Mouse (Mus musculus) kidney, postnatal 0 days (tissue): ENCODE data around the gene Lin9. TPM values are rescaled to one million over a fixed set of nuclear protein-coding genes. Genes with fewer than 3 reads are reported as not detected.

Experiments used
- ATAC-seq: fragments of 200-750 bp; cut with Nextera tagmentation; replicated peaks from 2 replicates; pipeline ENCODE4 v1.8.0; 2017; ENCODE audit warnings: low read depth, moderate number of reproducible peaks, moderate TSS enrichment, moderate library complexity; ENCODE audit not compliant: low FRiP score
- DNase-seq: peaks from one replicate; pipeline ENCODE4 v3.0.0-alpha.2; 2016; ENCODE audit warnings: low spot score
- H3K27ac ChIP-seq: fragments of 300-500 bp; sonication (generic); 2 replicates; pipeline ENCODE4 v1.5.1; 2014; ENCODE audit warnings: mild to moderate bottlenecking
- H3K27me3 ChIP-seq: fragments of 300-500 bp; sonication (generic); 2 replicates; pipeline ENCODE4 v1.6.1; 2014; ENCODE audit warnings: low read length, mixed read lengths; ENCODE audit not compliant: insufficient read depth
- H3K36me3 ChIP-seq: fragments of 300-500 bp; sonication (generic); 2 replicates; pipeline ENCODE4 v1.6.1; 2014; ENCODE audit warnings: low read length, mixed read lengths; ENCODE audit not compliant: insufficient read depth
- H3K4me1 ChIP-seq: fragments of 300-500 bp; sonication (generic); replicated peaks from 2 replicates; pipeline ENCODE4 v1.6.1; 2014; ENCODE audit warnings: antibody characterized with exemption, low read length, mixed read lengths; ENCODE audit not compliant: insufficient read depth
- H3K4me2 ChIP-seq: fragments of 300-500 bp; sonication (generic); 2 replicates; pipeline ENCODE4 v1.6.1; 2014; ENCODE audit warnings: mild to moderate bottlenecking, low read length, moderate library complexity, mixed read lengths
- H3K4me3 ChIP-seq: fragments of 300-500 bp; sonication (generic); replicated peaks from 2 replicates; pipeline ENCODE4 v1.5.1; 2014; ENCODE audit warnings: low read depth, low read length
- H3K9ac ChIP-seq: fragments of 300-500 bp; sonication (generic); 2 replicates; pipeline ENCODE4 v1.6.1; 2014; ENCODE audit warnings: low read depth, low read length
- H3K9me3 ChIP-seq: fragments of 300-500 bp; sonication (generic); replicated peaks from 2 replicates; pipeline ENCODE4 v1.6.1; 2016; ENCODE audit warnings: low read length, inconsistent platforms, mixed read lengths
- CTCF ChIP-seq: IDR thresholded peaks from 2 replicates; pipeline ENCODE4 v1.5.1; 2016; ENCODE audit warnings: antibody characterized with exemption, low read depth, mild to moderate bottlenecking, moderate library complexity
- WGBS: fragments of 180-500 bp; shearing (Covaris S2); extraction: QIAGEN DNeasy Blood & Tissue Kit; methylation state at CpG from one replicate; pipeline ENCODE4 v1.1.7; 2014; 5-methylcytosine and 5-hydroxymethylcytosine counted together
- polyA plus RNA-seq: library from polyadenylated mRNA; unstranded; fragments of >200 nt; fragmentation: Nextera tagmentation; extraction: Ambion mirVana; gene quantifications from 2 replicates; pipeline ENCODE4 v1.2.1, GENCODE M21; 2015

Lin9 gene
- polyA plus RNA-seq, 1 experiment from 2014 or later: 11.6 TPM

DNA sequence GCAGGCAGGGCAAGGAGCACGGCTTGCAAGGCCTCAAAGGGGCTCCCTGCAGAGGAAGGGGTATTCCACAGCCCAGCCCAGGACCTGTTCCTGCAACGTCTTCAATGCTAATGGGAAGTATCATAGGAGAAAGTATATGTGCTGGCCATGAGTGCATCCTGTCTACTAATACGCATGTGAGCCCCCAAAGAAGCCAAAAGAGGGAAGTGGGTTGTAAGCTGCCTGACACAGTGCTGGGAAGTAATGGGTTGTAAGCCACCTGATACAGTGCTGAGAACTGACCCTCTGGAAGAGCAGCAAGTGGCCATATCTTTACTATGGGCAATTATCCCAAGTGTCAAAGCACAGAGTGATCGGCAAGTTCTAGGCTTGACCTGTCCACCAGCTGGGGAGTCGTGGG, 57.1 kb downstream of the Lin9 start:
- no peak overlapping the region for H3K27ac ChIP-seq
- peaks cover 20% of the 10 kb centered on the region; the same call in 1 of the 2 replicates for H3K27me3 ChIP-seq
- H3K9me3 ChIP-seq: no peaks in the 10 kb centered on the region
- no peak overlapping the region for H3K9ac ChIP-seq
- no peak for TF ChIP-seq CTCF
- H3K4me3 ChIP-seq: no peak overlapping the region
- DNase-seq (no peak), ATAC-seq (no peak)
- no peaks in the 10 kb centered on the region for H3K36me3 ChIP-seq
- WGBS: 49% methylated on average over 5 of the region's 5 CpGs
- no peak overlapping the region for H3K4me2 ChIP-seq
- H3K4me1 ChIP-seq: peaks cover 6% of the 10 kb centered on the region; the same call in 1 of the 2 replicates

- Histone ChIP-seq H3K36me3 (no peaks in the 10 kb centered on the region), H3K4me1 (no peaks in the 10 kb centered on the region), H3K9me3 (no peaks in the 10 kb centered on the region), H3K27ac (no peak overlapping the region), H3K9ac (no peak overlapping the region), H3K4me2 (peak overlapping the region; percentile 38; the same call in 1 of the 2 replicates), H3K4me3 (0 out of 2 replicates have a peak overlapping the region, but pooled peaks have one; percentile 9), H3K27me3 (no peaks in the 10 kb centered on the region)
- DNase-seq: no peak
- TF ChIP-seq CTCF: no peak
- WGBS: 39% methylated on average over 6 of the region's 6 CpGs
- no peak for ATAC-seq
These were observed 62.5 kb downstream of the Lin9 start for GRCm38 (mm10) chr1:180703400-180703799.

DNA sequence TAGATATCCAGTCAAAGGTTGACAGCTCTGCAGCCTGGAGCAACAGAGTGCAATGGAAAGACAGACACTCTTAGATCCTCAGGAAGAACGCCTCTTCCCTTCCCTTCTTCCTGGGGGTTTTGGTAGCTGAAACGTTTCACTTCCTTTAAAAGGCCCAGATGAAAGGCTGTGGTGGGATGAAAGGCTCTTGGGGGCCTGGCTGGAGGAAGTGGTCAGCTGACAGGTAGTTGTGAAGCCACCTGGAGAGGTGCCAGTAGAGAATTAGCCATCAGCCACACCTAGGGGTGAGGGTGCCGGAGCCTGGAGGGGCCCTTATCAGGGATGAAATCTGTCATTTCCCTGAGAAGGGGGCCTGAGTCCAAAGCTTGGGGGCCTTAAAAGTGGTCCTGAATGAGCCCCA, 66.4 kb downstream of the Lin9 start:
- ATAC-seq (no peak), DNase-seq (no peak)
- Histone ChIP-seq H3K4me1 (no peaks in the 10 kb centered on the region), H3K27ac (no peak overlapping the region), H3K36me3 (no peaks in the 10 kb centered on the region), H3K27me3 (no peaks in the 10 kb centered on the region), H3K4me3 (no peak overlapping the region), H3K9me3 (no peaks in the 10 kb centered on the region), H3K4me2 (no peak overlapping the region), H3K9ac (no peak overlapping the region)
- TF ChIP-seq CTCF: no peak
- WGBS: 36% methylated on average over 3 of the region's 3 CpGs

GRCm38 (mm10) chr1:180707813-180708212, 66.9 kb downstream of the Lin9 start:
- TF ChIP-seq CTCF: no peak
- no peak overlapping the region for H3K9ac ChIP-seq
- no peak overlapping the region for H3K27ac ChIP-seq
- no peaks in the 10 kb centered on the region for H3K27me3 ChIP-seq
- no peaks in the 10 kb centered on the region for H3K9me3 ChIP-seq
- WGBS: 65% methylated on average over 3 of the region's 3 CpGs
- H3K4me3 ChIP-seq: no peak overlapping the region
- ATAC-seq: no peak
- H3K36me3 ChIP-seq: no peaks in the 10 kb centered on the region
- DNase-seq: no peak
- H3K4me2 ChIP-seq: no peak overlapping the region
- no peaks in the 10 kb centered on the region for H3K4me1 ChIP-seq

- ATAC-seq (no peak), DNase-seq (no peak)
- Histone ChIP-seq H3K4me3 (no peak overlapping the region), H3K27me3 (no peaks in the 10 kb centered on the region), H3K4me2 (no peak overlapping the region), H3K36me3 (no peaks in the 10 kb centered on the region), H3K9me3 (no peaks in the 10 kb centered on the region), H3K4me1 (no peaks in the 10 kb centered on the region), H3K27ac (no peak overlapping the region), H3K9ac (no peak overlapping the region)
- no peak for TF ChIP-seq CTCF
- WGBS: 71% methylated on average over 14 of the region's 14 CpGs
These were observed 68.2 kb downstream of the Lin9 start for GRCm38 (mm10) chr1:180708935-180709776.

DNA sequence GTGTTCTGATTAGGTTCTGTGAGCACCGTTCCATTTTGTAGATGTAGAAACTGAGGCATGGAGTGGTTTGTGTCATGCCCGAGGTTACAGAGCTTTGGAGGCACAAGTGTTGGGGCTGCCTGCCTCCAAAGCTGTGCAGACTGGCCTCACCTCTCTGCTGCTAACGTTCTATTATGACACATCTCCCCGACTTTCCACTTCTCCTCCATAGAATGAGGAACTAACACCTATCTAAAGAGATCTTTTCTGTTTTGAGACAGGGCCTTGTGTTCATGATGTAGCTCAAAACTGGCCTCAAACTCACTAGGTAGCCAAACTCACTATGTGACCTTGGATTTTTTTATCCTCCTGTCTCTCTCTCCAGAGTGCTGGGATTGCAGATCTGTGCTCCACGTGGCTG, 77.8 kb downstream of the Lin9 start:
- H3K27me3 ChIP-seq: no peaks in the 10 kb centered on the region
- H3K36me3 ChIP-seq: no peaks in the 10 kb centered on the region
- no peak for TF ChIP-seq CTCF
- no peak overlapping the region for H3K4me2 ChIP-seq
- DNase-seq (no peak), ATAC-seq (no peak)
- 81% methylated on average over 5 of the region's 5 CpGs for WGBS
- H3K9me3 ChIP-seq: no peaks in the 10 kb centered on the region
- no peaks in the 10 kb centered on the region for H3K4me1 ChIP-seq
- H3K9ac ChIP-seq: no peak overlapping the region
- H3K27ac ChIP-seq: no peak overlapping the region
- H3K4me3 ChIP-seq: no peak overlapping the region
